Mouse (Mus musculus): Measurements from ENCODE around the gene Klhl3. TPM values are rescaled to one million over a fixed set of nuclear protein-coding genes. Genes with fewer than 3 reads are reported as not detected.

Gene Klhl3
- polyA plus RNA-seq, 1 experiment = 5.6 TPM

DNA sequence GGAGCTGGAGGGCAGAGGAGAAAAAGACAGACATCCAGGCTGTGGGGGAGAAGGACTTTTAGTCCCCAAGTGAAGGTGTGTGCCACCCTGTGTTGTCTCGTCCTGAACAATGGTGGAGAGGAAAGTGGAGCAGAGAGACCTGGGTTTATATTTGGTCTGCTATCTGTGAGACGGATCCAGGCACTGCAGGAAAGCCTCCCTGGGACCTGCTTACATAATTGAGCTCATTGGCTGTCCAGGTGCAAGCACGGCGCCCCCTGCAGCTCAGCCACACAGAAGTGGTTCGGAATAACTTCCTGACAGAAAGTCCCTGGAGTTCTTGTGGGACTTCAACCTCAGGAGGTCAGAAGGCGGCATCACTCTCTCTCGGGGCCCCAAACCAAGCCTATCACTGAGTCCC is 62.1 kb downstream of the Klhl3 start:
- Histone ChIP-seq H3K27ac (ENCODE audit: control insufficient read depth, insufficient read depth, low read depth, low read length) (no peak overlapping the region), H3K4me1 (ENCODE audit: control insufficient read depth, insufficient read depth, low read length) (no peaks in the 10 kb centered on the region), H3K36me3 (ENCODE audit: control insufficient read depth, insufficient read depth, low read length) (no peaks in the 10 kb centered on the region), H3K4me3 (ENCODE audit: control insufficient read depth, low read depth, low read length) (no peak overlapping the region), H3K27me3 (ENCODE audit: control insufficient read depth, insufficient read depth, low read length) (no peaks in the 10 kb centered on the region)
- no peak for TF ChIP-seq POLR2A (IDR thresholded peaks at IDR 0.05; ENCODE audit: control insufficient read depth, low read depth, low read length)
- TF ChIP-seq CTCF (IDR thresholded peaks at IDR 0.05; ENCODE audit: control insufficient read depth, insufficient read depth, insufficient replicate concordance, low read depth, low read length) = no peak

DNA sequence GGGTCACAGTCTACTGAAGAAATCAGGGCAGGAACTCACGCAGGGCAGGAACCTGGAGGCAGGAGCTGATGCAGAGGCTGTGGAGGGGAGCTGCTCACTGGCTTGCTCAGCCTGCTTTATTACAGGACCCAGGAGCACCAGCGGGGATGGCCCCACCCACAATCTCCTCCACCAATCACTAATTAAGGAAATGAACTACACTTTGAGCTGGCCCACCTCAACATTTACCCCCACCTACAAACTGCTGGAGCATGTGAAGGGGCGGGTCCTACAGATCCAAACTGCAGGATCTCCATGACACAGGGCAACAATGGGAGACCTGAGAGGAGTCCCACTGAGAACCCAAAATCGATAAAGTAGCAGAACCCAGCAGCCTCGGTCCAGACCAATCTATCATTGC is 64.3 kb downstream of the Klhl3 start:
- no peak overlapping the region for H3K4me3 ChIP-seq (ENCODE audit: control insufficient read depth, low read depth, low read length)
- no peaks in the 10 kb centered on the region for H3K36me3 ChIP-seq (ENCODE audit: control insufficient read depth, insufficient read depth, low read length)
- H3K27me3 ChIP-seq (ENCODE audit: control insufficient read depth, insufficient read depth, low read length) = no peaks in the 10 kb centered on the region
- no peak overlapping the region for H3K27ac ChIP-seq (ENCODE audit: control insufficient read depth, insufficient read depth, low read depth, low read length)
- H3K4me1 ChIP-seq (ENCODE audit: control insufficient read depth, insufficient read depth, low read length) = no peaks in the 10 kb centered on the region; the same call in 1 of the 2 replicates
- no peak for TF ChIP-seq POLR2A (IDR thresholded peaks at IDR 0.05; ENCODE audit: control insufficient read depth, low read depth, low read length)

DNA sequence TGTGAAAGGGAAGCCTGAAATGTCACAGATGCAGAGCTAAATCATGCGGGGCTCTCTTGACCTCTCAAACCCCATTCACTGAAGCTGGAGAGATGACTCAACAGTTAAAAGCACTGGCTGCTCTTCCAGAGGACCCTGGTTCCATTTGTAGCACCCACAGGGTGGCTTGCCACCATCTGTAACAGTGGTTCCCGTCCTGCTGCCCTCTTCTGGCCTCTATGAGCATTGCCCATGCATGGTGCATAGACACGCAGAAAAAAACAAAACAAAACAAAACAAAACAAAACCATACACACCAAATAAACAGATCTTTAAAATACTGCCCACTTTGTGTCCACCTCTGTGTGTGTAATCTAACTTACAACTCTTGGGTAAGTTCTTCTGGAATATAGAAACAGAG is 65.3 kb downstream of the Klhl3 start:
- Histone ChIP-seq H3K4me3 (ENCODE audit: control insufficient read depth, low read depth, low read length) (no peak overlapping the region), H3K36me3 (ENCODE audit: control insufficient read depth, insufficient read depth, low read length) (no peaks in the 10 kb centered on the region), H3K4me1 (ENCODE audit: control insufficient read depth, insufficient read depth, low read length) (no peaks in the 10 kb centered on the region; the same call in 1 of the 2 replicates), H3K27ac (ENCODE audit: control insufficient read depth, insufficient read depth, low read depth, low read length) (no peak overlapping the region), H3K27me3 (ENCODE audit: control insufficient read depth, insufficient read depth, low read length) (no peaks in the 10 kb centered on the region)
- TF ChIP-seq CTCF (IDR thresholded peaks at IDR 0.05; ENCODE audit: control insufficient read depth, insufficient read depth, insufficient replicate concordance, low read depth, low read length) = no peak
- TF ChIP-seq POLR2A (IDR thresholded peaks at IDR 0.05; ENCODE audit: control insufficient read depth, low read depth, low read length) = no peak

DNA sequence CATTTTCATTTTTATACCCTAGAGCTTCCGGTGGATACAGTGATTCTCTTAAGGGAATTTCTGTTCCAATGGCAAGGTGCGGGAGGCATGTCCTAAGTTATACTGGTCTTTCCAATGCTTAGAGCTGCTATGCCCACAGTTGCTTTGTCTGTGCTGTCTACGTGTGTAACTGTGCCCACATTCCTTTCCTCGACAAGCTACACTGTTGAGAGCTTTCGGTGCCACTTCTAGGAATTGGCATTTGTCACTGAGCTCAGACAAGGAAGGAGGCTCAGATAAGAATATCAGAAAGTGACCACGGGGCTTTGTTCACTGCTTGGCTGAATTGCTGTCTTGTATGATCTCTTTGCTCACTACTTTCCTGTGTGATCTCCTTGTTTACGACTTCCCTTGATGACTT is 67.2 kb downstream of the Klhl3 start:
- H3K27me3 ChIP-seq (ENCODE audit: control insufficient read depth, insufficient read depth, low read length) = no peaks in the 10 kb centered on the region
- H3K4me1 ChIP-seq (ENCODE audit: control insufficient read depth, insufficient read depth, low read length) = no peaks in the 10 kb centered on the region; the same call in 1 of the 2 replicates
- H3K4me3 ChIP-seq (ENCODE audit: control insufficient read depth, low read depth, low read length) = no peak overlapping the region
- H3K27ac ChIP-seq (ENCODE audit: control insufficient read depth, insufficient read depth, low read depth, low read length) = no peak overlapping the region
- no peaks in the 10 kb centered on the region for H3K36me3 ChIP-seq (ENCODE audit: control insufficient read depth, insufficient read depth, low read length)
- TF ChIP-seq POLR2A (IDR thresholded peaks at IDR 0.05; ENCODE audit: control insufficient read depth, low read depth, low read length) (no peak), CTCF (IDR thresholded peaks at IDR 0.05; ENCODE audit: control insufficient read depth, insufficient read depth, insufficient replicate concordance, low read depth, low read length) (no peak)

DNA sequence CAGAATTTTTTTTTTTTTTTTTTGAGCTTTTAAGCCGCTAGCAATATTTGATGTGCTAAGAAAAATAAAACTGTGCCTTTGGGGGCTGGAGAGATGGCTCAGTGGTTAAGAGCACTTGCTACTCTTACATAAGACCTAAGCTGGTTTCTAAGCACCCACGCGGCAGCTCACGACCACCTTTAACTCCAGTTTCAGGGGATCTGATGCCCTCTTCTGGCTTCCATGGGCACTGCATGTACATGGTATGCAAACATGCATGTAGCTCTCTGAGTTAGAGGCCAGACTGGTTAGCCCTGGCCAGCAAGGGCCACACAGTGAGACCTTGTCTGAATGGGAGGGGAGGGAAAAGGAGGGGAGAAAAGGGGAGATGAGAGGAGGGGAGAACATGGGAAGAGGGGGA is 68.1 kb downstream of the Klhl3 start:
- Histone ChIP-seq H3K4me1 (ENCODE audit: control insufficient read depth, insufficient read depth, low read length) (no peaks in the 10 kb centered on the region; the same call in 1 of the 2 replicates), H3K27me3 (ENCODE audit: control insufficient read depth, insufficient read depth, low read length) (no peaks in the 10 kb centered on the region), H3K4me3 (ENCODE audit: control insufficient read depth, low read depth, low read length) (no peak overlapping the region), H3K27ac (ENCODE audit: control insufficient read depth, insufficient read depth, low read depth, low read length) (no peak overlapping the region), H3K36me3 (ENCODE audit: control insufficient read depth, insufficient read depth, low read length) (no peaks in the 10 kb centered on the region)
- TF ChIP-seq POLR2A (IDR thresholded peaks at IDR 0.05; ENCODE audit: control insufficient read depth, low read depth, low read length) = no peak
- TF ChIP-seq CTCF (IDR thresholded peaks at IDR 0.05; ENCODE audit: control insufficient read depth, insufficient read depth, insufficient replicate concordance, low read depth, low read length) = peak; percentile 27; the same call in 1 of the 2 replicates

DNA sequence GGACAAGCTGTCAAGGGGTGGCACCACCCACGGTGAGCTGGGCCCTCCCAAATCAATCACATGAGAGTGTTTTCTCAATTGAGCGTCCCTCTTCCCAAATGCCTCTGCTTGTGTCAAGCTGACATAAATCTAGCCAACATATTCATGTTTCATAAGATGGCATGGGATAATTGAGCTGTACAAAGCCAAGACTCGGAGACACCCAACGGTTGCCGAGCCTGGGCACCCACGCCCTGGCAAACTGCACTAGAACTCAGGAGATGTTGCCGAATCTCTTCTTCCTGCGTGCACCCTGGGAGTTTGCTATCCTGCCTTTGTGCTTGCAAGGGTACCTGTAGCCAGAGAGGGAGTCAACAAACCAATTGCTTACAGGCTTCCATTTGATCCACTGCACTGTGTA is 70.1 kb downstream of the Klhl3 start:
- Histone ChIP-seq H3K27me3 (ENCODE audit: control insufficient read depth, insufficient read depth, low read length) (no peaks in the 10 kb centered on the region), H3K27ac (ENCODE audit: control insufficient read depth, insufficient read depth, low read depth, low read length) (no peak overlapping the region), H3K4me1 (ENCODE audit: control insufficient read depth, insufficient read depth, low read length) (no peaks in the 10 kb centered on the region; the same call in 1 of the 2 replicates), H3K36me3 (ENCODE audit: control insufficient read depth, insufficient read depth, low read length) (no peaks in the 10 kb centered on the region), H3K4me3 (ENCODE audit: control insufficient read depth, low read depth, low read length) (no peak overlapping the region)
- no peak for TF ChIP-seq POLR2A (IDR thresholded peaks at IDR 0.05; ENCODE audit: control insufficient read depth, low read depth, low read length)
- TF ChIP-seq CTCF (IDR thresholded peaks at IDR 0.05; ENCODE audit: control insufficient read depth, insufficient read depth, insufficient replicate concordance, low read depth, low read length) = no peak

DNA sequence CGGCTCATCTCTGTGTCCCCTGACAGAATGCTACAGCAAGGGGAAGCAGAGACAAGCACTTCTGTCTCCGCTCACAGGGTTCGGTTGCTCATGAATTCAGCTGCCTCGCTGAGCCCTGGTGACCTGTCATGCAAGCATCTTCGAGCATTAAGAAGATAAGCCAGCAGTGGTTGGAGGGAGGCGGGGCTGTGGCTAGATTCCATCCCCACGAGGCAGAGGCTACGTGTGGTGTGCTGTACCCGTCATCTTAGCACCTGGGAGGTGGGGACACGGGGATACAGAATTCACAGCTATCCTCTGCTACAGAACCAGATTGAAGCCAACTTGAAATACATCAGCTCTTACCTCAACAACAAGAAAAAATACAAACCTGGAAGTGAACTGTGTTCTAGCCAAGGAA is 73.3 kb downstream of the Klhl3 start:
- H3K4me1 ChIP-seq (ENCODE audit: control insufficient read depth, insufficient read depth, low read length) = no peaks in the 10 kb centered on the region; the same call in 1 of the 2 replicates
- no peak overlapping the region for H3K27ac ChIP-seq (ENCODE audit: control insufficient read depth, insufficient read depth, low read depth, low read length)
- H3K27me3 ChIP-seq (ENCODE audit: control insufficient read depth, insufficient read depth, low read length) = no peaks in the 10 kb centered on the region
- H3K4me3 ChIP-seq (ENCODE audit: control insufficient read depth, low read depth, low read length) = no peak overlapping the region
- TF ChIP-seq POLR2A (IDR thresholded peaks at IDR 0.05; ENCODE audit: control insufficient read depth, low read depth, low read length) = no peak
- TF ChIP-seq CTCF (IDR thresholded peaks at IDR 0.05; ENCODE audit: control insufficient read depth, insufficient read depth, insufficient replicate concordance, low read depth, low read length) = no peak
- no peaks in the 10 kb centered on the region for H3K36me3 ChIP-seq (ENCODE audit: control insufficient read depth, insufficient read depth, low read length)

DNA sequence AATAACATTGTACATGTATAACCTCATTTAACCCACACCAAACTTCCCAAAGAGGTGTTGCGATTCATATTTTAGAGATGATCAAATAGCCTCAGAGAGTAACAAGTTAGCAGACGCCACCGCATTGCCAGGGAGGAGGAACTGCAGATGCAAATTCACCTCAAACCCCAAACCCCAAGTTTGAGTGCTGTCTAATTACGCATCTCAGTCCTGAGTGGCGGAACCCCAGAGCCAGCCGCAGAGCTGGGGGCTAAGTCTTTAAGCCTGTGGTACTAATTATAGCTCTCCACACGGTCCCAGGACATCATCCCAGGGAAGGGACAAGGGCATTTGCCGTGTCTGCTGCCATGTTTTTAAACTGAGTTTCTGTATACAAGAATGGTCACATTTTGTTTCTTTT is 75.9 kb downstream of the Klhl3 start:
- H3K27me3 ChIP-seq (ENCODE audit: control insufficient read depth, insufficient read depth, low read length) = no peaks in the 10 kb centered on the region
- H3K36me3 ChIP-seq (ENCODE audit: control insufficient read depth, insufficient read depth, low read length) = no peaks in the 10 kb centered on the region
- no peak overlapping the region for H3K4me3 ChIP-seq (ENCODE audit: control insufficient read depth, low read depth, low read length)
- H3K27ac ChIP-seq (ENCODE audit: control insufficient read depth, insufficient read depth, low read depth, low read length) = no peak overlapping the region
- no peak for TF ChIP-seq CTCF (IDR thresholded peaks at IDR 0.05; ENCODE audit: control insufficient read depth, insufficient read depth, insufficient replicate concordance, low read depth, low read length)
- TF ChIP-seq POLR2A (IDR thresholded peaks at IDR 0.05; ENCODE audit: control insufficient read depth, low read depth, low read length) = no peak
- no peaks in the 10 kb centered on the region for H3K4me1 ChIP-seq (ENCODE audit: control insufficient read depth, insufficient read depth, low read length)
